Mouse (Mus musculus) limb, embryonic 10.5 days (tissue): Measurements from ENCODE around the gene Cbln3. TPM values are rescaled to one million over a fixed set of nuclear protein-coding genes. Genes with fewer than 3 reads are reported as not detected.

Experiments used
- DNase-seq: peaks from one replicate; pipeline ENCODE4 v3.0.0-alpha.2; 2017; ENCODE audit warnings: low spot score
- H3K27ac ChIP-seq: fragments of 300-500 bp; sonication (generic); 2 replicates; pipeline ENCODE4 v1.5.1; 2016; ENCODE audit warnings: mild to moderate bottlenecking
- H3K27me3 ChIP-seq: fragments of 300-500 bp; sonication (generic); 2 replicates; pipeline ENCODE4 v1.6.1; 2016; ENCODE audit warnings: low read depth, mild to moderate bottlenecking; ENCODE audit not compliant: poor library complexity, severe bottlenecking
- H3K36me3 ChIP-seq: fragments of 300-500 bp; sonication (generic); 2 replicates; pipeline ENCODE4 v1.6.1; 2016; ENCODE audit warnings: mild to moderate bottlenecking, moderate library complexity
- H3K4me1 ChIP-seq: fragments of 300-500 bp; sonication (generic); 2 replicates; pipeline ENCODE4 v1.6.1; 2016
- H3K4me3 ChIP-seq: fragments of 300-500 bp; sonication (generic); 2 replicates; pipeline ENCODE4 v1.5.1; 2016; ENCODE audit warnings: mild to moderate bottlenecking, moderate library complexity
- H3K9me3 ChIP-seq: fragments of 300-500 bp; sonication (generic); replicated peaks from 2 replicates; pipeline ENCODE4 v1.6.1; 2016; ENCODE audit warnings: mild to moderate bottlenecking
- WGBS: fragments of 180-500 bp; shearing (Covaris S2); methylation state at CpG from one replicate; pipeline ENCODE4 v1.1.7; 2016; 5-methylcytosine and 5-hydroxymethylcytosine counted together
- polyA plus RNA-seq: library from polyadenylated mRNA; unstranded; fragments of >200 nt; fragmentation: Nextera tagmentation; extraction: Ambion mirVana; gene quantifications from 2 replicates; pipeline ENCODE4 v1.2.1, GENCODE M21; 2016

Cbln3 gene
- polyA plus RNA-seq, 1 experiment from 2014 or later: 0.15 TPM

- peaks cover 42% of the 10 kb centered on the region for H3K4me1 ChIP-seq
- 13% methylated on average over 30 of the region's 30 CpGs for WGBS
- no peaks in the 10 kb centered on the region for H3K27me3 ChIP-seq
- peaks cover 45% of the 10 kb centered on the region for H3K36me3 ChIP-seq
- peak overlapping the region; percentile 31 for H3K4me3 ChIP-seq
- peak; percentile 89 for DNase-seq
- H3K9me3 ChIP-seq: no peaks in the 10 kb centered on the region
- H3K27ac ChIP-seq: peak overlapping the region; percentile 59
Measured at GRCm38 (mm10) chr14:55873714-55874683, 10.2 kb downstream of the Cbln3 start.

DNA sequence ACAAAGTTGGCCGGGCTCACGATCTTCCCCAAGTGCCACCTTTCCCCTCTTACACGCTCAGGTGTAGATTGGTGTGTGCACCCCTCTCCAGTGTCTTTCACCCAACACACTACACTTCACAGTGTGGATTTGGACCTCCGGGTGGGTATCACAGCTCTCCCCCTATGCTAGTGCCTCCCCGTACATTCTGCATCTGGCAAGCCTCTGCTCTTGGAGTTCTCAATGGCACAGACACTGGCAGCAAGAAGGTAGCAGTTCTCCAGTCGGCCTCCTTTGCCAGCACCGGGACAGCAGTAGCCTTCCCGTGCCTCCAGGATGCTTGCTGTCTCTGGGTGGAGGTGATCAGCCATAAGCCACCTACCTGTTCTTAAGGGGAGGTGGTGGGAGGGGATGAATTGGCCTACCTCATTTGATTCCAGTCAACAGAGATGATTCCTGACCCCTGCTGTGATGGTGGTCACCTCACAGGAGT is 10.9 kb downstream of the Cbln3 start:
- Histone ChIP-seq H3K36me3 (peaks cover 52% of the 10 kb centered on the region), H3K27ac (peak overlapping the region; percentile 59), H3K4me1 (peaks cover 35% of the 10 kb centered on the region), H3K27me3 (no peaks in the 10 kb centered on the region), H3K4me3 (no peak overlapping the region), H3K9me3 (no peaks in the 10 kb centered on the region)
- no peak for DNase-seq
- WGBS: 90% methylated on average over 8 of the region's 8 CpGs

GRCm38 (mm10) chr14:55872551-55872950 is 11.6 kb downstream of the Cbln3 start:
- H3K36me3 ChIP-seq: peaks cover 59% of the 10 kb centered on the region

GRCm38 (mm10) chr14:55872039-55872438 is 12.2 kb downstream of the Cbln3 start:
- 92% methylated on average over 12 of the region's 12 CpGs for WGBS
- H3K36me3 ChIP-seq: peaks cover 63% of the 10 kb centered on the region
- H3K4me3 ChIP-seq: no peak overlapping the region
- no peaks in the 10 kb centered on the region for H3K27me3 ChIP-seq
- peaks cover 24% of the 10 kb centered on the region for H3K4me1 ChIP-seq
- H3K9me3 ChIP-seq: no peaks in the 10 kb centered on the region
- no peak for DNase-seq
- H3K27ac ChIP-seq: no peak overlapping the region

More at GRCm38 (mm10) chr14:55872551-55872950, 11.6 kb downstream of the Cbln3 start:
- 91% methylated on average over 17 of the region's 17 CpGs for WGBS
- H3K4me1 ChIP-seq: peaks cover 29% of the 10 kb centered on the region
- H3K4me3 ChIP-seq: no peak overlapping the region
- H3K27me3 ChIP-seq: no peaks in the 10 kb centered on the region
- no peak for DNase-seq
- no peak overlapping the region; the same call in 1 of the 2 replicates for H3K27ac ChIP-seq
- no peaks in the 10 kb centered on the region for H3K9me3 ChIP-seq

DNA sequence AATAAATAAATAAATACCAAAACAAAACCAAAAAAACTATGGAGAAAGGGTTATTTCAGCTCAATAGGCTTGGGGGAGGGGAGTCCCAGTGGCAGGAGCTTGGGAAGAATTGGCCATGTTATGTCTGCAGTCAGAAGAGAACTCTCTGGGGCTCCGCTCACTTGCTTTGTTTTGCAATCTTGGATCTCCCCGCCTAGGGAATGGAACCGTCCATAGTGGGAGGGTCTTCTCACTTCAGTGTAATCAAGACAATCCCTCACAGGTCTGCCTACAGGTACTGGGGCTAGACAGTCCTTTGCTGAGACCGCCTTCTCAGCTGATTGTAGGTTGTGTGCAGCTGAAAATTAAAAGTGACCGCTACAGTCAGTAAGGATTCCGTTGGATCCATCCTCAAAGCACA is 14.7 kb downstream of the Cbln3 start:
- WGBS: 97% methylated on average over 6 of the region's 6 CpGs
- Histone ChIP-seq H3K36me3 (peaks cover 88% of the 10 kb centered on the region), H3K9me3 (no peaks in the 10 kb centered on the region), H3K4me3 (no peak overlapping the region), H3K27ac (no peak overlapping the region), H3K4me1 (peaks cover 17% of the 10 kb centered on the region), H3K27me3 (no peaks in the 10 kb centered on the region)
- no peak for DNase-seq

- Histone ChIP-seq H3K9me3 (no peaks in the 10 kb centered on the region), H3K27me3 (no peaks in the 10 kb centered on the region), H3K4me3 (no peak overlapping the region), H3K27ac (no peak overlapping the region), H3K4me1 (peaks cover 10% of the 10 kb centered on the region), H3K36me3 (peaks cover 99% of the 10 kb centered on the region)
- no peak for DNase-seq
- 88% methylated on average over 14 of the region's 14 CpGs for WGBS
Measured at GRCm38 (mm10) chr14:55868230-55869026, 15.8 kb downstream of the Cbln3 start.

GRCm38 (mm10) chr14:55866962-55867361 is 17.2 kb downstream of the Cbln3 start:
- Histone ChIP-seq H3K4me1 (peaks cover 16% of the 10 kb centered on the region), H3K36me3 (peaks cover 99% of the 10 kb centered on the region), H3K4me3 (no peak overlapping the region), H3K27ac (no peak overlapping the region), H3K27me3 (no peaks in the 10 kb centered on the region), H3K9me3 (no peaks in the 10 kb centered on the region)
- WGBS: 41% methylated on average over 4 of the region's 4 CpGs
- peak; percentile 77 for DNase-seq

DNA sequence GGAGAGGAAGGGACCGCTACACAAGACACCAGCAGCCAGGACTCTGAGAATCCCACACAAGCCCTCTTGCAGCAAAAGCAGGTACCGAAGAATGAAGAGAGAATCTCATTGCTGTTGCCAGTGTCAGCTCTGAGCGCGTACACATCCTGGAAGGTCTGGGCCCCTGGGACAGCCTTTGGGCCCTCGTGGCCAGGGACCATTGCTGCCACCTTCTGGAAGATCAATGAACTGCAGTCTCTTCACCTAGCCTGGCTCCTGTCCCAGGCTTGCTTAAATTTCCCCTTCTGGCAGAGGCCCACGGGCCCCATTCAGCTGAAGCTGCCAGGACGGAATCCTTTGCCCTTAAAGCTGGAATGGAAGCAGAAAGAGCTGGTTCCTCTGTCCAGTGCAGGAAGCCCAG is 20.4 kb downstream of the Cbln3 start:
- H3K4me3 ChIP-seq: no peak overlapping the region
- no peak overlapping the region for H3K27ac ChIP-seq
- no peaks in the 10 kb centered on the region for H3K9me3 ChIP-seq
- 36% methylated on average over 7 of the region's 7 CpGs for WGBS
- peaks cover 26% of the 10 kb centered on the region for H3K4me1 ChIP-seq
- no peaks in the 10 kb centered on the region for H3K27me3 ChIP-seq
- DNase-seq: peak; percentile 86
- peaks cover 78% of the 10 kb centered on the region for H3K36me3 ChIP-seq

DNA sequence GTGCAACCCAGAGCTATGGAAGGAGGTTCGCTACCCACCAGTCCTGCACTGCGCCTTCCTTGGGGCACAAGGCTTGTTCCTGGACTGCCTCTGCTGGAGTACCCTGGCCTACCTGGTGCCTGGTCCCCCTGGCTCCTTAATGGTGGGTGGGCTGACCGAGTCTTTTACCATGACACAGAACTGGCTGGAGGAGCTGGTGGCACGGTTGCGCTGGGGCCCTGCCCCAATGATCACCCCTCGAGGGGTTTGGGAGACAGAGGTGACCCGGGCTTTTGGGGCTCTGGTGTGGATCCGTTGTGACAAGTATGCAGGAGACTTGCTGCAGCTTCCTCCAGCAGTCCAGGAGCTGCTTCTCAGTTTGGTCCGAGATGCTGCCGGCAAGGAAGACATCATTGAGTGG is 21.2 kb downstream of the Cbln3 start:
- Histone ChIP-seq H3K27me3 (no peaks in the 10 kb centered on the region), H3K36me3 (peaks cover 77% of the 10 kb centered on the region), H3K9me3 (no peaks in the 10 kb centered on the region), H3K27ac (peak overlapping the region; percentile 33), H3K4me3 (no peak overlapping the region), H3K4me1 (peaks cover 29% of the 10 kb centered on the region)
- 93% methylated on average over 10 of the region's 10 CpGs for WGBS
- DNase-seq: no peak

GRCm38 (mm10) chr14:55862186-55862585 is 22.0 kb downstream of the Cbln3 start:
- peak; percentile 27 for DNase-seq
- H3K27ac ChIP-seq: peak overlapping the region; percentile 26; the same call in 1 of the 2 replicates
- no peaks in the 10 kb centered on the region for H3K27me3 ChIP-seq
- WGBS: 85% methylated on average over 6 of the region's 6 CpGs
- H3K36me3 ChIP-seq: peaks cover 78% of the 10 kb centered on the region
- H3K9me3 ChIP-seq: no peaks in the 10 kb centered on the region
- H3K4me3 ChIP-seq: no peak overlapping the region
- peaks cover 37% of the 10 kb centered on the region for H3K4me1 ChIP-seq

DNA sequence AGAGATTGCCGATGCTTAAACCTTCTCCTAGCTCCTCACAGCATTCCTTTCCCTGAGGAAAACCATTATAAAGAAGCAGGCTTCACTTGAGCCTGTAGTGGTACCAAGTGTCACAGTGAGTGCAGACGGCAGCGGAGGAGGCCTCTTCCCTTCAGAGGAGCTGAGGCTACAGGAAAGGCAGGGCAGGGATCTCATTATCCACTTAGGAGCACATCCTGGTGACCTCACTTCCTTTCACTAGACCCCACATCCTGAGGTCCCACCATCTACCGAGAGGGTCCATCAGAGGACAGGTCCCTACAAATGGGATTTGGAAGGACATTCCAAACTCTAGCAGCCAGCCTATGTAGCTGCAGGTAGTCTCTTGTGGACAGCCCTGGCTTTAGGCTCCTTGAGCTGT is 26.6 kb downstream of the Cbln3 start:
- H3K4me1 ChIP-seq: peaks cover 61% of the 10 kb centered on the region
- H3K27me3 ChIP-seq: no peaks in the 10 kb centered on the region
- H3K9me3 ChIP-seq: no peaks in the 10 kb centered on the region
- peaks cover 37% of the 10 kb centered on the region for H3K36me3 ChIP-seq
- DNase-seq: peak; percentile 28
- 52% methylated on average over 4 of the region's 4 CpGs for WGBS
- H3K27ac ChIP-seq: peak overlapping the region; percentile 33; the same call in 1 of the 2 replicates
- peak overlapping the region; percentile 6; the same call in 1 of the 2 replicates for H3K4me3 ChIP-seq

GRCm38 (mm10) chr14:55855101-55855561 is 29.1 kb downstream of the Cbln3 start:
- 1% methylated on average over 4 of the region's 4 CpGs for WGBS
- H3K4me1 ChIP-seq: peaks cover 60% of the 10 kb centered on the region
- peaks cover 26% of the 10 kb centered on the region for H3K36me3 ChIP-seq
- H3K27ac ChIP-seq: peak overlapping the region; percentile 94
- peak; percentile 72 for DNase-seq
- no peaks in the 10 kb centered on the region for H3K9me3 ChIP-seq
- no peaks in the 10 kb centered on the region for H3K27me3 ChIP-seq
- H3K4me3 ChIP-seq: peak overlapping the region; percentile 78
